Mouse (Mus musculus) frontal cortex, postnatal 14 days (tissue): ENCODE results near the gene Cdyl2.
A peak's percentile ranks its signal among the peaks of the same experiment; 100 is the strongest.

Experiments
- DNase-seq, 2 experiments: peaks; one replicate each; pipeline ENCODE4 v3.0.0; 2022; ENCODE audit warnings: low spot score in 2 of 2

The Cdyl2 gene

DNA sequence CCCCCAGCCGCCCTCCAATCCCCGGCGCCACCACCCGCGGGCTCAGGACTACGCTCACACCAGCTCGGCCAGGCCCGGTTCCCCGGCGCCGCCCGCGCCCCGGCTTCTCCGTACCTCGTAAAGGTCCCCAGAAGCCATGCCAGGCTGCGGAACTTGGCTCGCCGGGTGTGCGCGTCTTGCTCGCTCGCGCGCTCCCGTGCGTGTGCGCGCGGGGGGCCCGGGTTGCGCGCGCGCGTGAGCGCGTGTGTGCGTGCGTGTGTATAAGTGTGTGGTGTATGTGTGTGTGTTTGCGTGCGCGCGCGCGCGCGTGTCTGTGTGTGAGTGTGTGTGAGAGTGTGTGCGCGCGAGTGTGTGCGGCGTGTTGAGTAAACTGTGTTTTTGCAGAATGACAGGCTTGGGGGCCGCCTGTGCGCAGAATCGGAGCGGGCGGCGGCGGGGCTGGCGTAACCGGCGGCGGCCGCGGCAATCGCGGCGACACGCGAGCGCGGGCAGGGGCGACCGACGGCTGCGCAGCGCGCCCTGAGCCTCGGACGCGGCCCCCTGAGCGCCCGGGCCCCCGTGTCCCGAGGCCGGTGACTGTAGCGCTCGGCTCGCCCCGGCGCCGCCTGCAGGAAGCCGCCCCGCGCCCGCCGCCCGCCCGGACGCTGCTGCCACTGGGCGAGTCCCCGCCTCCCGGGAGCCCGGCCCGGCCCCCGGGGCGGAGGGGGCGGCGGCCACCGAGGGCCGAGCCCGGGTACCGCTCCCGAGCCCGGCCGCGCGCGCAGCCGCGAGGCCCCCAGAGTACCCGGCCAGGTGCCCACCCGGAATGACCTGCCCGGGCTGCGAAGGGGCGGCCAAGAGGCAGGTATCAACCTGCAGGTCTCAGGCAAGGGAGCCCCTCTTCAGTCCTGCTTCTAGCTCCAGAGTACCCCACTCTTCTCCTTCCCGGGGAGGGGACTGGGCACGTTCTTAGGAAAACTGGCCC, at the start of gene Cdyl2:
Cdyl2 (minus strand) TSS at position 308 of the 964 bp plus-strand sequence.
- peak; percentile 78 to 83 for DNase-seq

DNA sequence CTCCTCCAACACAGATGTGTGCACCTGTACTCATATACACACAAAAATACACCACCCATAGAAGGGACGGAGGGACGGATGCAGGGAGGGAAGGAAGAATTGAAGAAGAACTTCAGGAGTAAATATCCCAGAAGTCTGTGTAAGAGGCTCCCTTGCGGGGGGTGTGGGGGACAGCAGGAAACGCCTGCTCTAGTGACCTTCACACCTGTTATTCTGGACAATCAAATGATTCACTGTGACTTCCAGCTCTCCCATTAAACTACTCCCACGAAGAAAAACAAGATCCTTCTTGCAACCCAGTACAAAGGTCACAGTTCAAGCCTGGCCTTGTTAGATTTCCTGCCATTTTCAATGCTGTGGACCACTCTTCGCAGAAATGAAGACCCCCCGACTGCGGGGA, 47.8 kb upstream of the Cdyl2 start:
- no peak for DNase-seq

- DNase-seq = no peak
Observed at GRCm38 (mm10) chr8:116774220-116774619, 41.4 kb upstream of the Cdyl2 start.

DNA sequence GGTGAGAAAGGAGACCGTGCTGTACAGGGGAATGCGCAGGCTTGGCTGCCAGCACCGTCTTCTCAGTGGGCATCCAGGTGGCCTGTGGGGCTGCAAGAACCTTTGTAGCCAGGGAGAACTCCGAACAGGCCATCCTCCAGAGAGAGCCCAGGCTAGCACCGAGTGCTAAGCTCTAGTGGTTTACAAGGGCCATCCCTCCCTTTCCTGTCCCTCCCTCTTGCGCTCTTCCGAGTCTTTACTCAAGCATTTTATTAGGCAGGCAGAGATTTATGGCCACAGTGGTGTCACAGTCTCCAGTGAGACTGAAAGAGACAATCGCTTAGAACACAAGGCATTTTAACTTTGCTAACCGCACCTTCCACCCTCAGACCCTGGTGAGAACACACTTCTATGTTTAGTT, 39.9 kb upstream of the Cdyl2 start:
- DNase-seq = no peak

GRCm38 (mm10) chr8:116771797-116772343, 39.1 kb upstream of the Cdyl2 start:
- no peak for DNase-seq

DNA sequence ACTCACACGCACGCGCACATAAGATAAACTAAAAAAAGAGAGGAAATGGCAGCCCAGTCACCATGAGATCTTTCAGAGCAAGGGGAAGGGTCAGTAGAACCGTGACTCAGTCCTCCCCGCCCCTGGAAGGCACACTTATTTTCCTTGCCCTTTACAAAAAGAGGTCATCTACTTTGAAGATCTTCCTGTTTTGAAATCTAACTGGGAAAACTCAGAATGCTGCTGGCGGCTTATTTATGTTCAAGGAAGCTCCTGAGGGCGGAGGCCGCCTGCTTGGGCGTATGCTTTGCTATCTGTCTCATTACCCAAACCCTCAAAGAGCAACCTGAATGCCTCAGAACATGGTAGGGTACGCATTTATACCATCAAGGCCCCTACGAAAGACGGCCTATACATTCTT, 38.0 kb upstream of the Cdyl2 start:
- DNase-seq = no peak

GRCm38 (mm10) chr8:116756174-116756573, 23.4 kb upstream of the Cdyl2 start:
- DNase-seq = no peak

- DNase-seq = no peak
Observed at GRCm38 (mm10) chr8:116755557-116755956, 22.8 kb upstream of the Cdyl2 start.

- no peak for DNase-seq
Observed at GRCm38 (mm10) chr8:116740726-116741125, 7.9 kb upstream of the Cdyl2 start.

DNA sequence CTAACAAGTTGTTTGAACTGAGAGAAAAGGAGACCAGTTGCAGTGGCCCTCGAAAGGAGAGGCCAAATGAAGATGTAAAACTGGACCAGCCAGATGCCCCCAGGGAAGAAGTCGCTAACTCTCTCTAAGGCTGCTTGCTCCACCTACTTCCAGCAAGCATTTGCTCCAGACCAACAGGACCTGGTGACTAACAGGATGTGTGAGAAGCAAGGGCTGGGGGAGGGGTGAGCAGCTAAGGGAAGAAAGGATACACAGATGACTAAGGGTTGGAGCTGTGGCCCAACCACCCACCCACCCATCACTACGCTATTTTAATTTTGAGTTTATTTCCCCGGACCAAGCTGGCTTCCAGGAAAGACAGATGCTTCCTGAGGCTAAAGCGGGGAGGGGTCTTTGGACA, 2.5 kb upstream of the Cdyl2 start:
- DNase-seq = no peak

DNA sequence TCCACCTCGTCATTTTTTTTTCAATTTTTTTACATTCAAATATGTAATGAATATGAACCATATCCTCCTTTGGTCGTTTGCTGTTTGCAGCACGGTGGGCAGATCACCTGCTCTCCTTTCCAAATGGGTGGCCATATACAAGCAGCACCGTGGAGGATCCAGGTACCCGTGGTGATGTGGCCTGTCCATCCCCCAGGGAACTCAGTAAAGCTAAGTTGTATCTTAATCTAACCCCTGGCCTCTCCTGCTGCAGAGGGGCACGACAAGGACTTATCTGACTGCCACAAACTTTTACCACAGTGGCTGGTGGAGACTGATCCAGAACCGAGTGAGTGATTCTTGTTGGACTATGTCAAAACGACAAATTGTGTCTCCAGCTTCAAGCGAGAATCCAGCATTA, 1.4 kb upstream of the Cdyl2 start:
- no peak for DNase-seq

DNA sequence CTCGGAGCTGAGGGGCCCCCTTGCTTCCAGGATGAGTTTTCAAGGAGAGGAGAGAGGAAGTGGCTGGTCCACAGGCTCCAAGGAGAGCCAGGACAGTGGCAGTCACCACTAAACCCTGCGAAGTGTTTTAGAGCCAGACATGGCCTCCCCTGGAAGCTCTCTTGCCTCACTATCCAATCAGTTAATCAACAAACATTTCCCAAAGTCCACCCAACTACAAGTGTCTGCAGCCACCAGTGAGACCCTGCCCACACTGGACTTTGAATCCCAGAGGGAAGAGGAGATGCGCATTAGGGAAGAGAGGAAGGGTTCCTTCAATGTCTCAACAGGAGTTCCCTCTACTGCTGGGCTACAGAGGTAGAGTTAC, 840 bp upstream of the Cdyl2 start:
- DNase-seq = no peak

DNA sequence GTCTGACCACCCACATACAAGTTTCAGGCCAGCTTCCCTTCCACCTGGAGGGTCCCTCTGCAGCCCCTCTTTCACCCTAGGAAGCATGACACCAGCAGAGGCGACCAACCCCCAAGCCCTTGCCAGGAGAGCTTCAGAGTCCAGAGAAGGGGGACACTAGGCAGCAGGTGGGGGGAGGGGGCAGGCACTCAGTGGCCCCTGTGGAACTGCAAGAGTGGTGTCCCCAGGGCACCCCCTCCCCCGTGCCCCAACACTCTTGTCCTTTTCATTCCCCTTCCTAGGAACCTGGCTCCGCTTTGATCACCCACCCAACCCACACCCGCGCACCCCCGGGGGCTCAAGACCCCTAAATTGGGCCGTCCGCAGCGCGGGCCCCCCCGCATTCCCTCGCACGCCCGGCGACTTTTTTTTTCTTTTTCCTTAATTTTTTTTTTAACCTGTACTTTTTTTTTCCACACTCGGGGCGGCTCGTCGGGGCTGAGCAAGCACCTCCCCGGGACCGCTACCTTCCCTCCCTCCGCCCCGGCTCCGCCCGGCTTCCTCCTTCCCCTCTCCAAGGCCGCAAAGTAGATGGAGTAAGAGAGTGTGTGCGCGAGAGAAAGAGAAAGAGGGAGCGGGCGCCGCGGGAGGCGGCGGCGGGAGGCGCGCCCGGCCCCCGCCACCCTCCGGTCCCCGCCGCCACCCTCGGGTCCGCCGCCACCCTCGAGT, 661 bp downstream of the Cdyl2 start:
- DNase-seq = peak in 1 of 2 experiments; percentile 6

DNA sequence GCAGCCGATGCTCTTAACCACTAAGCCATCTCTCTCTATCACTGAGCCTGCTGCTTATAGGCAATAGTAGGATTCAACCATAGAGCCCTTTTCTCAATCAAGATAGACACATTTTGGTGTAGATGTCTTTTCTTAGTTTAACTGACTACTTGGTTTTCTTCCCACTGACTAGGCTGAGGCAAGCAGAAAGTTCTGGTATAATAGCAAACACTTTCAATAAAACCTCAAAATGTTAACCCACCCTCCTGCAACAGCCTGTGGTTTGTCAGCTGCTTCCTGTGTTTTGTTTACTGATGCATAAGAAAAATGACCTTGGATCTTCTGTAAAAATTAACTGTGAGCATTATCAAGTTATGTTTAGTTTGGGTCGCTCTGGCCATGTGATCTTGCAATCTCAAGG, 11.3 kb downstream of the Cdyl2 start:
- DNase-seq = no peak

- no peak for DNase-seq
Observed at GRCm38 (mm10) chr8:116707496-116707895, 25.3 kb downstream of the Cdyl2 start.

DNA sequence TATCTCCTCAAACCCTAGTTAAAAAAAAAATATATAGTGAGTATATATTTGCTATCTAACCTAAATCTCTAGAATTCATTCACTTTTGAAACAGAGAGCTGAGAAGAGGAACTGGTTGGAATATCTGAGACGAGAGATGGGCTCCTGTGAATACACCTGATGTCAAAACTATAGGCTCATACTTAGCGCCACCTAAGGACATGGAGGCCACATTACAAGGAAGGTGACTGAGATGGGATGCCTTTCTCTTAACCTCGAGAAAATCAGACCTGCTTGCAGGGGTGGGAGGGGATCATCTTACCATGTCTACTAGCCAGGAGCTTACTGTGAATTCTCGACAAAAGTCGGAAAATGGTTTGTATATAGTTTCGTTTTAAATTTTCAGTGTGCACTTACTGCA, 30.3 kb downstream of the Cdyl2 start:
- no peak for DNase-seq

DNA sequence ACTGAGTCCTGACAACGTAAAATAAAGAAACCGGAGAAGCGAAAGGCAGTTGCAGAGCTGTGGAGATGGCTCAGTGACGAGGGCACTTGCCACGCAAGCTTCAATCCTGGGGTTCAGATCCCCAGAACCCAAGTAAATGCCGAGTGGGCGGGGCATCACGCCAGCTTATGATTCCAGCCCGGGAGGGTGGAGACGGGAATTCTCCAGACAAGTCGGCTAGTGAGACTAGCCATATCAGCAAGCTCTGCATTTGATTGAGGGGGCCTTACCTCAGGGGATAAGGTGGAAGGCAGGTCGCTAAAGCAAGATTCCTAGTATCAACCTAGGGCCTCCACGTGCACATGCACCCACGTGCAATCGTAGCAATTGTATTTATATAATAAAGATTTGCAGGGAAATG, 39.9 kb downstream of the Cdyl2 start:
- DNase-seq = no peak

- DNase-seq = no peak
Observed at GRCm38 (mm10) chr8:116689741-116690140, 43.0 kb downstream of the Cdyl2 start.

GRCm38 (mm10) chr8:116676174-116676573, 56.6 kb downstream of the Cdyl2 start:
- no peak for DNase-seq

DNA sequence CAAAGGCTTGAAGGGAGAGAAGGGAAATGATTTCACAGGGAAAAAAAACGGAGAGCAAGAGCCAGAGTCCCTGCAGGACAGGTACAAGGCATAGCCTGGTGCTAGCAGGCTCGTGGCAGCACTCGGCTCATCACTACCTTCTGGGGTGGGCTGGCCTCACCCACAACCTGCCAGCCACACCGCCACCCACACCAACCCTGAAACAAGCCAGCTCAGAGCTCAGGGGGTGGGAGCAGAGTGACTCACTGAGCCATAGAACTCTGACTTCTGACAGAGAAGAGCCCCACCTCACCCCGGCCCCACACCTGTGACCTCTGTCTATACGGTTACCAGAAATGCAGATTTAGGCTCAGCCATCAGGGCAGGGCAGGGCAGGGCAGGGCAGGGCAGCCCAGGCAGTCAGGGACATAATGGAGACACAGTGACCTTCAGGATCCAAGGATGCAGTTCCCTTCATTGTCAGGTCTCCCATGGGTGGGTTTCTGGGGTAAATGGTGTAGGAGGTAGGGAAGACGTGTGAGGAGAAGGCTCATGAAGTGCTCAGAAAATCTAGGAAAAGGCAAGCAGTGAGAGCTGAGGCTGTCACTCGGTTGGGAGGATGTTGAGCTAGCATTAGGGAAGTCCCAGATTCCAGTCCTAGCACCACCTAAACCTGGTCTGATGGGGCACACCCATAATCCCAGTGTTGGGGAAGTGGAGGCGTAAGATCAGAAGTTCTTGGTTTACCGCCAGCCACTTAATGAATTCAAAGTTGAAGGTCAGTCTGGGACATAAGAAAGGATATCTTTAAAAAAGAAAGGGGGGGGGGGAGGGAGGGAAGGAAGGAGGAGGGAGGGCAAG, 58.6 kb downstream of the Cdyl2 start:
- no peak for DNase-seq

DNA sequence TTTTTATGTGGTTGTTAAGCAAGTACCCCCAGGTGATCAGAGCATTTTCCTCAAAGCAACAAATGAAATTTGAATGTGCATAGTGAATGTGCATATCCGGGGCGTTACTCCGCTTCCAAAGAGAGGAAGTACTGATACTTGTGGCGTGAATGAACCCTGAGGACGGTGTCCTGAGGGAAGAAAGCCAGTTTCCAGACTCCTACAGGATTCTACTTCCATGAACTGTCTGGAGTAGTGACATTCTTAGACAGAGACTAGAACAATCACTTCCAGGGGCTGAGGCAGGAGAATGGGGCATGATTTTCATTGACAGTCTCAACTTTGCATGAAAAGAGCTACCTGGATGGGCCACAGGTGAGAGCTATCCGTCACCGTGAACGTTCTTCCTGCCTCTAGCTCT, 59.3 kb downstream of the Cdyl2 start:
- no peak for DNase-seq

DNA sequence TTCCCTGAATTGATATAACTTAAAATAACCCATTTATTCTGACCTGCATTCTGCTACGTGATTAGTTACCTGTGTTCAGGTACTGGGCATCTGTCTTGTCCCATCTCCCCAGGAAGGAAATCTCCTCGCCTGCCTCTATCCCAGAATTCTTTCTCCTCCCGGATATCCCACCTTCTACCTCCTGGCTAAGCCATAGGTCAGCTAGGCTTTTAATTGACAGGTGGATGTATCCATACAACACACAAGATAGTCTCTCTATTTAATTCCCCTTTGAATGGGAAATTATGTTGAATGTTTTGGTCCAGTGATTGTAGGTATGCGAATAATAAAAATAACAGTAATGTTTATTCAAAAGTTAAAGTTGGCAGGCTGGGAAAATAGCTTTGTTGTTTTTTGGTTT, 59.7 kb downstream of the Cdyl2 start:
- no peak for DNase-seq
